Mouse (Mus musculus) testis, adult 2 months (tissue): ENCODE data around the gene Tldc2.

Experiments
- CTCF ChIP-seq: fragments of 200-500 bp; IDR thresholded peaks from 2 replicates; pipeline ENCODE4 v1.5.1; 2012; ENCODE audit warnings: low read depth, mild to moderate bottlenecking, inconsistent platforms, low read length, moderate library complexity; ENCODE audit not compliant: control insufficient read depth, insufficient read depth, insufficient replicate concordance
- POLR2A ChIP-seq: fragments of 200-500 bp; IDR thresholded peaks from 2 replicates; pipeline ENCODE4 v1.6.1; 2012; ENCODE audit warnings: low read depth, mild to moderate bottlenecking, inconsistent platforms, low read length, moderate library complexity; ENCODE audit not compliant: control insufficient read depth

- TF ChIP-seq POLR2A (no peak), CTCF (no peak)
Measured at GRCm38 (mm10) chr2:157136646-157137045, 49.8 kb downstream of the Tldc2 start.
